Mouse (Mus musculus): Measurements from ENCODE around the gene Ifi214. TPM values are rescaled to one million over a fixed set of nuclear protein-coding genes. Genes with fewer than 3 reads are reported as not detected.

Ifi214 gene
- 25.5 to 51.2 TPM (median 35.5 TPM) in 4 replicates for total RNA-seq (2023; ENCODE audit: inconsistent age)

GRCm38 (mm10) chr1:173535791-173536190 lies at the start of gene Ifi214:
Gene Ifi214, minus strand, starts transcription at chr1:173535957.

DNA sequence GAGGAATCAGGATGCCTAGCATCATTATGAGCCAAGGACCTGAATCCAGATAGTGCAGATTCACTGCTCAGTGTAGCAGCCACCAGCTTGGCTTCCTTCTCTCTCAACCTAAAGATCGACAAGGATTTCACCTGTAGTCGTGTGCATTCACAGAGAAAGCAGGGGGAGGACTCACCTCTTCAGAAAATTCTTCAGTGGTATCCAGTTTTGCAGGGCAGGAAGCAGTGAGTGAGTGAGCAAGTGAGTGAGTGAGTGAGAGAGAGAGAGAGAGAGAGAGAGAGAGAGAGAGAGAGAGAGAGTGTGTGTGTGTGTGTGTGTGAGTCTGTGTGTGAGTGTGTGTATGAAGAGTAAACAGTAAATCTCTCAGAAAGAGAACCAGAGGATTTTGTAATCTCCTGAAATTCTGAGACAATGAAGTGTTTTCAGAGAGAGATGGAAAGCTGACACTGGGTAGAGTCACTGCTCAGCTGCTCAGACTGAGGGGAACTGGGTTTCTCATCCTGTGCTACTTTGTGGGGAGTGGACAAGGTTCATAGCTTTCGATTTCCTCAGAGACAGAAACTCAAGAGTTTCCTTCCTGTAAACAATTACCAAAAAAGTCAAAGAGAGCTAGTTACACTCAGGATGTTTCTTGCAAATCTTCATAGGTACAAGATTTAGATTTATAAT lies 44.8 kb downstream of the Ifi214 start, which contains the start of gene Ifi206:
TSS of gene Ifi206 (minus strand) at position 230 of the 669 bp plus-strand sequence.

Other genes starting within 250 kb of the Ifi214 start
- gene Ackr1, start 202.2 kb downstream of the Ifi214 start, total RNA-seq (2023; ENCODE audit: inconsistent age), result not detected in 4 replicates
- 117 to 122 TPM (median 120 TPM) in 4 replicates for gene Aim2, start 185.1 kb downstream of the Ifi214 start, total RNA-seq (2023; ENCODE audit: inconsistent age)
- gene Cadm3, start 168.3 kb downstream of the Ifi214 start, total RNA-seq (2023; ENCODE audit: inconsistent age), result not detected in 4 replicates
- gene Ifi206, start 44.9 kb downstream of the Ifi214 start, total RNA-seq (2023; ENCODE audit: inconsistent age), result 57.1 to 99.2 TPM (median 70.9 TPM) in 4 replicates
- 69.6 to 153 TPM (median 100 TPM) in 4 replicates for gene Ifi213, start 63.3 kb upstream of the Ifi214 start, total RNA-seq (2023; ENCODE audit: inconsistent age)
- gene Ifi209, start 95.0 kb upstream of the Ifi214 start, total RNA-seq (2023; ENCODE audit: inconsistent age), result 193 to 235 TPM (median 204 TPM) in 4 replicates
- gene Ifi208, start 137.7 kb upstream of the Ifi214 start, total RNA-seq (2023; ENCODE audit: inconsistent age), result 29.7 to 53.1 TPM (median 36.8 TPM) in 4 replicates
- gene Ifi207, start 205.8 kb upstream of the Ifi214 start, total RNA-seq (2023; ENCODE audit: inconsistent age), result 1.6 to 2.9 TPM (median 1.7 TPM) in 4 replicates
- gene Ifi204, start 231.0 kb upstream of the Ifi214 start, total RNA-seq (2023; ENCODE audit: inconsistent age), result 9.5 to 13.4 TPM (median 12.1 TPM) in 4 replicates

Measured in B cell, adult (primary cell).